Mouse (Mus musculus): ENCODE results near the gene Ngdn.
"Not testable (repeated sequence)": the region's sequence is repeated elsewhere in the genome, so short reads cannot be mapped to it uniquely, and the experiment has no call there.

The Ngdn gene

DNA sequence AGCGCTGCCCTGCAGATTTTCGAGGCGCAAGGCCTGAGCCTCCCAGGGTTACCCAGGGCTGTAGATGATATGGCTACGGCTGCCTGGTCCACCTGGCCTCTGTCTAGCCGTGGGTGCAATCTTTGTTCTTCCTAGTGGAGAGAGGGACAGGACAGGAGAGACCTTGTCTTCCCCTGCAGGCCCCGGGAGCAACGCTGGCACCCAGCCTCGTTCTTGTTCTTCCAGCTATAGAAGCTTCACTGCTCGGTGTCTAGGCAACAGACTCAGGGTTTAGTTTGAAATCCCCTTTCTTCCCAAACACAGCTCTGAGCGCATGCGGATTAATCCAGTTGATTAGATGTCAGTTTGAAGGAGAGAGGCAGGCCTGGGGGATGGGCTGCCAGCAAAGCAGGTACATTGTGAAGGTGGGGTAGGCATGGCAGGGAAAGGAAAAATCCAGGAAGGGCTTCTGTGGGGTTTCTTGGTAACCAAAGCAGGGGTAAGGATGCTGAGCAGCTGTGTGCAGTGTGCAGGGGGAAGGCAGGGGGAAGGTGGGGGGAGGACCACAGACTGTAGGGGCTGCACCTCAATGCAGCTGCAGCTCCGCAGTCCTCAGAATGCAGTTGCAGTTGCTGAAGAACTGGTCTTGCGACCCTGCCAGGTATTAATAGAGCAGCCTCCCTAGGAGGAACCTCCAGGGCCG is 19.7 kb upstream of the Ngdn start:
- H3K27me3 ChIP-seq (ENCODE audit: insufficient read depth, low read length), result peaks cover 59% of the 10 kb centered on the region
- H3K4me3 ChIP-seq (replicated peaks; ENCODE audit: low read length), result no peak overlapping the region
- H3K4me1 ChIP-seq (replicated peaks; ENCODE audit: low read depth, low read length), result peaks cover 19% of the 10 kb centered on the region
- H3K36me3 ChIP-seq (ENCODE audit: insufficient read depth, low read length), result no peaks in the 10 kb centered on the region
- no peak for TF ChIP-seq CTCF (conservative IDR thresholded peaks at IDR 0.05; ENCODE audit: low read length)
- H3K9me3 ChIP-seq (ENCODE audit: low read length), result no peaks in the 10 kb centered on the region

DNA sequence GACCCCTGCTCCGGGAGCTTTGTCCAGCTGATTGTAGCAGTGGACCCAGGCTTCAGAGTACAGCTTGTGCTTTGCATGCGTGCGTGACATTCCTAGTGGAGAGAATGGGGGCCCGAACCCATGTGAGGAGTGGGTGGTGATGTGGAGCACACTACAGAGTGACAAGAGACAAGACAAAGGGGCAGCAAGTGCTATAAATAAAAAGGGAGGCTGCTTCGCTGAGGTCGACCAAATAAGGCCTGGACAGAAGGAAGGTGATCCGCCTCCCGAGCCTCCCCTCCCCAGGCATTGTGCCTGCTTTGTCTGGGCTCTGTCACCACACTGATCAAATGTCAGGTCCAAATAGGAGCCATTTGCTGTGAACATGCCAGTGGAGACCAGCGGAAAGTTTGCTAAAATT is 18.5 kb upstream of the Ngdn start:
- Histone ChIP-seq H3K36me3 (ENCODE audit: insufficient read depth, low read length) (no peaks in the 10 kb centered on the region), H3K9me3 (ENCODE audit: low read length) (no peaks in the 10 kb centered on the region), H3K27me3 (ENCODE audit: insufficient read depth, low read length) (peaks cover 53% of the 10 kb centered on the region), H3K4me3 (replicated peaks; ENCODE audit: low read length) (no peak overlapping the region), H3K4me1 (replicated peaks; ENCODE audit: low read depth, low read length) (peaks cover 19% of the 10 kb centered on the region)
- TF ChIP-seq POU5F1 (IDR thresholded peaks at IDR 0.05; ENCODE audit: borderline replicate concordance, low read length), result no peak
- TF ChIP-seq NANOG (IDR thresholded peaks at IDR 0.05; ENCODE audit: borderline replicate concordance, low read length), result no peak
- TF ChIP-seq CTCF (conservative IDR thresholded peaks at IDR 0.05; ENCODE audit: low read length), result no peak

DNA sequence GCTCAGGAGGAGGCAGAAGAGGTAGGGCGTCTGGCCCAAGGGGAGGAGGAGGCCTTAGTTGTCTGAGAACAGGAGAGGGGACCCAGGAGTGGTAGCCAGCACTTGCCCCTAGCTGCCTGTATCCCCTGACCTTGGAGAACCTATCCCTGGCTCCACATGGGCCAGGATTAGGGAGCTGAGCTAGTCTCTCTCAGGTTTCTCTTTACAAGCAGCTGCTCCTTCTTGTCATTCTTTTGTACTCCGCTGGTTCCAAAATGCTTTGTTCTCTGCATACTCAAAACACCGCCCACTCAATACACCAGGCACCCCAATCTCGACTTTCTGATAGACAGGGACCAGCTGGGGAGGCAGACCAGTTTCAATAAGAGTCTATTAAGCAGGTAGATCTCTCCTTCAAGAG is 18.0 kb upstream of the Ngdn start:
- H3K36me3 ChIP-seq (ENCODE audit: insufficient read depth, low read length), result no peaks in the 10 kb centered on the region
- TF ChIP-seq CTCF (conservative IDR thresholded peaks at IDR 0.05; ENCODE audit: low read length), result no peak
- no peak for TF ChIP-seq POU5F1 (IDR thresholded peaks at IDR 0.05; ENCODE audit: borderline replicate concordance, low read length)
- TF ChIP-seq NANOG (IDR thresholded peaks at IDR 0.05; ENCODE audit: borderline replicate concordance, low read length), result no peak
- H3K4me3 ChIP-seq (replicated peaks; ENCODE audit: low read length), result no peak overlapping the region
- peaks cover 22% of the 10 kb centered on the region for H3K4me1 ChIP-seq (replicated peaks; ENCODE audit: low read depth, low read length)
- peaks cover 48% of the 10 kb centered on the region for H3K27me3 ChIP-seq (ENCODE audit: insufficient read depth, low read length)
- H3K9me3 ChIP-seq (ENCODE audit: low read length), result no peaks in the 10 kb centered on the region

DNA sequence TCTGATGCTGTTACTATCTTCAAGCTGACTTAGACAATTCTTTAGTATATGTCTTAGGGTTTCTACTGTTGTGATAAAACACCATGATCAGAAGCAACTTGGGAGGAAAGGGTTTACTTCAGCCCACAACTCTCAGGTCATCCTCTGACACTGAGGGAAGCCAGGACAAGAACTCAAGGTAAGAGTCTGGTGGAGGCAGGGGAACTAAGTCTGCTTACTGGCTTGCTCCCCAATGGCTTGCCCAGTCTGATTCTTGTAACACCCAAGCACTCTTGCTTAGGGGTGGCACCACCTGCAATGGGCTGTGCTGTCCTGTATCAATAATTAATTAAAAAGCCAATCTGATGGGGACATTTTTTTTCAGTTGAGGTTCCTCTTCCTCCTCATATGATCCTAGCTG is 16.6 kb upstream of the Ngdn start:
- Histone ChIP-seq H3K4me1 (replicated peaks; ENCODE audit: low read depth, low read length) (peaks cover 32% of the 10 kb centered on the region), H3K4me3 (replicated peaks; ENCODE audit: low read length) (no peak overlapping the region), H3K27me3 (ENCODE audit: insufficient read depth, low read length) (peaks cover 42% of the 10 kb centered on the region), H3K36me3 (ENCODE audit: insufficient read depth, low read length) (no peaks in the 10 kb centered on the region), H3K9me3 (ENCODE audit: low read length) (no peaks in the 10 kb centered on the region)
- no peak for TF ChIP-seq CTCF (conservative IDR thresholded peaks at IDR 0.05; ENCODE audit: low read length)
- no peak for TF ChIP-seq NANOG (IDR thresholded peaks at IDR 0.05; ENCODE audit: borderline replicate concordance, low read length)
- no peak for TF ChIP-seq POU5F1 (IDR thresholded peaks at IDR 0.05; ENCODE audit: borderline replicate concordance, low read length)

DNA sequence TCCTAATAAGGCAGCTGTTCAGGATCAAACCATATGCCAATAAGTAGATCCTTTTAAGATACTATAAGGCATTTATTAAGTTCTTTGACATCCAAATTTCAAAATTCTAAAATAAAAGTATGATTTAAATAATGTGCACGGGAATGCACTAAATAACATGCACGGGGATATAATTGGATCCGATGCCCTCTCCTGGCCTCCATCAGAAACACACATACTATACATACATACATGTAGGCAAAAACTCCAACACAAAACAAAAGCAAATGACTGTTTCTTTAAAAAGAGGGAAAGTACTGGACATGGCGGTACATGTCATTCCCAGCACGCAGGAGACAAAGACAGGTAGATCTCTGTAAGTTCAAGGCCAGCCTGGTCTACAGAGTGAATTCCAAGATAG is 15.4 kb upstream of the Ngdn start:
- Histone ChIP-seq H3K4me1 (replicated peaks; ENCODE audit: low read depth, low read length) (peaks cover 42% of the 10 kb centered on the region), H3K27me3 (ENCODE audit: insufficient read depth, low read length) (peaks cover 32% of the 10 kb centered on the region)
- H3K36me3 ChIP-seq (ENCODE audit: insufficient read depth, low read length); H3K4me3 ChIP-seq (replicated peaks; ENCODE audit: low read length); H3K9me3 ChIP-seq (ENCODE audit: low read length): not testable (repeated sequence)

DNA sequence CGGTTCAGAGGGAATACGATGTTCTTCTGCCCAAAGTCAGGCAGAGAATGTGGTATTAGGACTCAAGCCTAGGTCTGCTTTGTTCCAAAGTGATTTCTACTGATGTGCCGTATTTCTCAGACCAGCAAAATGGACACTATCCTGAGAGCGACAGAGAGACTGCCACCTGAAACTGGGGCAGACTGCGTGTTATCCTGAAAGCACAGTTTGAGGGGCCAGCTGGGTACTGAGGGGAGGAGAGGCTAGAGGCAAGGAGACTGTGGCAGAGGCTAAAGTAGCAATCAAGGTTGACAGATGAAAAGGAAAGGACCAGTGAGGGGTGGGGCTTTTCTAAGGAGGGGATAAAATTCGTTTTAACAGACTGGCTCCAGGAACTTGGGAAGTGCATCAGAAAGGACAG is 14.4 kb upstream of the Ngdn start:
- Histone ChIP-seq H3K36me3 (ENCODE audit: insufficient read depth, low read length) (no peaks in the 10 kb centered on the region), H3K4me3 (replicated peaks; ENCODE audit: low read length) (no peak overlapping the region), H3K4me1 (replicated peaks; ENCODE audit: low read depth, low read length) (peaks cover 36% of the 10 kb centered on the region), H3K27me3 (ENCODE audit: insufficient read depth, low read length) (peaks cover 24% of the 10 kb centered on the region), H3K9me3 (ENCODE audit: low read length) (no peaks in the 10 kb centered on the region)
- TF ChIP-seq NANOG (IDR thresholded peaks at IDR 0.05; ENCODE audit: borderline replicate concordance, low read length), result no peak
- TF ChIP-seq POU5F1 (IDR thresholded peaks at IDR 0.05; ENCODE audit: borderline replicate concordance, low read length), result no peak
- no peak for TF ChIP-seq CTCF (conservative IDR thresholded peaks at IDR 0.05; ENCODE audit: low read length)

DNA sequence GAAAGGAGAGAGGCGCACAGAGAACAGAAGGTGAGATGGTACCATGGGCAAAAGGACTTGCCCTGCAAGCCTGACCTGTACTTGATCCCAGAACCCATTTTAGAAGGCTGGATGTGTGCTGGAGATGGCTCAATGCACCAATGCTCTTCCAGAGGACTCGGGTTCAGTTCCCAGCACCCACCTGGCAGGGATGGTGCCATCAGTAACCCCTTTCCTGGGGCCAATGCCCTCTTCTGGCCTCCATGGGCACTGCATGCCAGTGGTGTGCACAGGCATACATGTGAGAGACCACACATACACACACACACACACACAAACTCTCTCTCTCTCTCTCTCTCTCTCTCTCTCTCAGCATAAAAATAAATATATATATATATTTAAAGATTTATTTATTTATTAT is 13.8 kb upstream of the Ngdn start:
- no peaks in the 10 kb centered on the region for H3K36me3 ChIP-seq (ENCODE audit: insufficient read depth, low read length)
- H3K27me3 ChIP-seq (ENCODE audit: insufficient read depth, low read length), result peaks cover 24% of the 10 kb centered on the region
- no peak for TF ChIP-seq NANOG (IDR thresholded peaks at IDR 0.05; ENCODE audit: borderline replicate concordance, low read length)
- TF ChIP-seq POU5F1 (IDR thresholded peaks at IDR 0.05; ENCODE audit: borderline replicate concordance, low read length), result no peak
- no peak; the same call in 1 of the 2 replicates for TF ChIP-seq CTCF (conservative IDR thresholded peaks at IDR 0.05; ENCODE audit: low read length)
- peaks cover 34% of the 10 kb centered on the region for H3K4me1 ChIP-seq (replicated peaks; ENCODE audit: low read depth, low read length)
- no peaks in the 10 kb centered on the region for H3K9me3 ChIP-seq (ENCODE audit: low read length)
- H3K4me3 ChIP-seq (replicated peaks; ENCODE audit: low read length), result no peak overlapping the region

DNA sequence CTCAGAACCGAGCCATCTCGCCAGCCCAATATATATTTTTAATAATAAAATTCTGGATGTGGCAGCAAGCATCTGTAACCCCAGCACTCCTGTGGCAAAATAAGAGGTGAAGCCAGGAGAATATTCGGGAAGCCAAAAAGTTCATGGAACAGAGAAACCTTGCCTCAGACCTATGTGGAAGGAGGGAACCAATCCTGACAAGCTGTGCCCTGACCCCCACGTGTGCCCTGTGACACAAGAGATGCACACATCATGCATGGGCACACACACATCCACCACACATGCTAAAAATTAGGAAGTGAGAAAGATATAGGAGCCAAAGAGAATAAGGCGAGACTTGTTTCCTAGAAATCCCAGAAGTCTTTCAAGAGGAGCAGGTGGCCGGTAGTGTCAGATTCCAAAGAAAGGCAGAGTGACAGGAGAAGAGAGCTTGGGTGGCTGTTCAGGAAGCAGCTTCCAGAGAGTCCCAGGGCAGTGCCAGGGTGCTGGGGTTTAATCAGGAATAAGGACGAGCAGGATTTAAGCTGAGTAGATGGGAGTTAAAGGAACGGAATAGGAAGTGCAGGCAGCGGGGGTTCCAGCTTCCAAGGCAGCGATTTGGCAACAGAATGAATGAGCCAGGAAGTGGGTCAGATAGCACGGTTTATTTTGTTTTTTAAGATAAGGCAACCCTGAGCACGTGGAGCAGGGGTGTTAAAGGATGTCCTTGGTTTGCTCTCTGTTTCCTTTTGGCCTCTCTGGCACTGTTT is 13.1 kb upstream of the Ngdn start:
- peaks cover 19% of the 10 kb centered on the region; the same call in 1 of the 2 replicates for H3K27me3 ChIP-seq (ENCODE audit: insufficient read depth, low read length)
- TF ChIP-seq POU5F1 (IDR thresholded peaks at IDR 0.05; ENCODE audit: borderline replicate concordance, low read length) (no peak), NANOG (IDR thresholded peaks at IDR 0.05; ENCODE audit: borderline replicate concordance, low read length) (no peak), CTCF (conservative IDR thresholded peaks at IDR 0.05; ENCODE audit: low read length) (no peak)
- no peaks in the 10 kb centered on the region for H3K9me3 ChIP-seq (ENCODE audit: low read length)
- H3K4me1 ChIP-seq (replicated peaks; ENCODE audit: low read depth, low read length), result peaks cover 27% of the 10 kb centered on the region
- no peaks in the 10 kb centered on the region for H3K36me3 ChIP-seq (ENCODE audit: insufficient read depth, low read length)
- H3K4me3 ChIP-seq (replicated peaks; ENCODE audit: low read length), result no peak overlapping the region

DNA sequence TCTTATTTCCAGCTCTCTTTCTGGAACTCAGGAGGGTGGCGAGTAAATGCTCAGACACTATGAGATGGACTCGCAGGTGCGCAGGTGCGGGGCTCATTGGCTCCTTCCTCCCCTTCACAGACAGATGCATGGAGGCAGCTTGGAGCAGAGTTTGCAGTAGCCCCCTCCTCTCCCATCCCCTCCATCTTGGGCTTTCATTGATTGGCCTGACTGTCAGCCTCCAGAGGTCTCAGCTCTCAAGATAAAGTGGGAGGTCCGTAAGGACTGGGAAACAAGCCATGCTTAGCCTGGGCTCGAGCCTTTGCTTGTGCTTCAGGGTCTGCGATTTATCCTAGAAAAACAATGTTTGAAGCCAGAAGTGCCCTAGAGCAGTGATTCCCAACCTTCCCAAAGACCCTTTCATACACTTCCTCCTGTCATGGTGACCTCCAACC is 12.6 kb upstream of the Ngdn start:
- Histone ChIP-seq H3K4me1 (replicated peaks; ENCODE audit: low read depth, low read length) (peaks cover 24% of the 10 kb centered on the region), H3K27me3 (ENCODE audit: insufficient read depth, low read length) (peaks cover 15% of the 10 kb centered on the region; the same call in 1 of the 2 replicates), H3K36me3 (ENCODE audit: insufficient read depth, low read length) (no peaks in the 10 kb centered on the region), H3K9me3 (ENCODE audit: low read length) (no peaks in the 10 kb centered on the region), H3K4me3 (replicated peaks; ENCODE audit: low read length) (no peak overlapping the region)
- TF ChIP-seq POU5F1 (IDR thresholded peaks at IDR 0.05; ENCODE audit: borderline replicate concordance, low read length), result no peak

Data from E14TG2a.4 (cell line).